Mouse (Mus musculus): ENCODE data around the gene Ttc27. TPM values are rescaled to one million over a fixed set of nuclear protein-coding genes. Genes with fewer than 3 reads are reported as not detected.

The Ttc27 gene
- polyA plus RNA-seq, 1 experiment: 13.6 TPM

- no peak for DNase-seq (ENCODE audit: low read depth)
- TF ChIP-seq POLR2A (IDR thresholded peaks at IDR 0.05; ENCODE audit: borderline replicate concordance, extremely low read depth, insufficient read depth, insufficient read length, poor library complexity, severe bottlenecking) (no peak), CTCF (IDR thresholded peaks at IDR 0.05; ENCODE audit: borderline replicate concordance, extremely low read depth, insufficient read depth, insufficient read length) (no peak)
Measured at GRCm38 (mm10) chr17:74799865-74800264, 82.3 kb downstream of the Ttc27 start.

- DNase-seq (ENCODE audit: low read depth): no peak
- TF ChIP-seq POLR2A (IDR thresholded peaks at IDR 0.05; ENCODE audit: borderline replicate concordance, extremely low read depth, insufficient read depth, insufficient read length, poor library complexity, severe bottlenecking) (no peak), CTCF (IDR thresholded peaks at IDR 0.05; ENCODE audit: borderline replicate concordance, extremely low read depth, insufficient read depth, insufficient read length) (no peak)
Measured at GRCm38 (mm10) chr17:74802765-74803164, 85.2 kb downstream of the Ttc27 start.

GRCm38 (mm10) chr17:74803835-74804234 lies 86.3 kb downstream of the Ttc27 start:
- TF ChIP-seq POLR2A (IDR thresholded peaks at IDR 0.05; ENCODE audit: borderline replicate concordance, extremely low read depth, insufficient read depth, insufficient read length, poor library complexity, severe bottlenecking) (no peak), CTCF (IDR thresholded peaks at IDR 0.05; ENCODE audit: borderline replicate concordance, extremely low read depth, insufficient read depth, insufficient read length) (no peak)

GRCm38 (mm10) chr17:74804321-74804930 lies 86.9 kb downstream of the Ttc27 start:
- DNase-seq (ENCODE audit: low read depth): peak; percentile 31
- TF ChIP-seq POLR2A (IDR thresholded peaks at IDR 0.05; ENCODE audit: borderline replicate concordance, extremely low read depth, insufficient read depth, insufficient read length, poor library complexity, severe bottlenecking): no peak
- no peak for TF ChIP-seq CTCF (IDR thresholded peaks at IDR 0.05; ENCODE audit: borderline replicate concordance, extremely low read depth, insufficient read depth, insufficient read length)

More at GRCm38 (mm10) chr17:74803835-74804234, 86.3 kb downstream of the Ttc27 start:
- DNase-seq (ENCODE audit: low read depth): no peak

GRCm38 (mm10) chr17:74807509-74808248 lies 90.1 kb downstream of the Ttc27 start:
- TF ChIP-seq CTCF (IDR thresholded peaks at IDR 0.05; ENCODE audit: borderline replicate concordance, extremely low read depth, insufficient read depth, insufficient read length): no peak
- TF ChIP-seq POLR2A (IDR thresholded peaks at IDR 0.05; ENCODE audit: borderline replicate concordance, extremely low read depth, insufficient read depth, insufficient read length, poor library complexity, severe bottlenecking): no peak
- DNase-seq (ENCODE audit: low read depth): no peak

GRCm38 (mm10) chr17:74808330-74808729 lies 90.8 kb downstream of the Ttc27 start:
- no peak for TF ChIP-seq POLR2A (IDR thresholded peaks at IDR 0.05; ENCODE audit: borderline replicate concordance, extremely low read depth, insufficient read depth, insufficient read length, poor library complexity, severe bottlenecking)
- no peak for TF ChIP-seq CTCF (IDR thresholded peaks at IDR 0.05; ENCODE audit: borderline replicate concordance, extremely low read depth, insufficient read depth, insufficient read length)

GRCm38 (mm10) chr17:74808901-74809300 lies 91.4 kb downstream of the Ttc27 start:
- no peak for DNase-seq (ENCODE audit: low read depth)
- TF ChIP-seq CTCF (IDR thresholded peaks at IDR 0.05; ENCODE audit: borderline replicate concordance, extremely low read depth, insufficient read depth, insufficient read length) (no peak), POLR2A (IDR thresholded peaks at IDR 0.05; ENCODE audit: borderline replicate concordance, extremely low read depth, insufficient read depth, insufficient read length, poor library complexity, severe bottlenecking) (no peak)

More at GRCm38 (mm10) chr17:74808330-74808729, 90.8 kb downstream of the Ttc27 start:
- DNase-seq (ENCODE audit: low read depth): no peak

GRCm38 (mm10) chr17:74810892-74811625 lies 93.5 kb downstream of the Ttc27 start:
- TF ChIP-seq CTCF (IDR thresholded peaks at IDR 0.05; ENCODE audit: borderline replicate concordance, extremely low read depth, insufficient read depth, insufficient read length): peak; percentile 53; the same call in 1 of the 2 replicates
- no peak for TF ChIP-seq POLR2A (IDR thresholded peaks at IDR 0.05; ENCODE audit: borderline replicate concordance, extremely low read depth, insufficient read depth, insufficient read length, poor library complexity, severe bottlenecking)
- DNase-seq (ENCODE audit: low read depth): peak; percentile 81

- no peak for TF ChIP-seq POLR2A (IDR thresholded peaks at IDR 0.05; ENCODE audit: borderline replicate concordance, extremely low read depth, insufficient read depth, insufficient read length, poor library complexity, severe bottlenecking)
- no peak for TF ChIP-seq CTCF (IDR thresholded peaks at IDR 0.05; ENCODE audit: borderline replicate concordance, extremely low read depth, insufficient read depth, insufficient read length)
- DNase-seq (ENCODE audit: low read depth): no peak
Measured at GRCm38 (mm10) chr17:74819711-74820110, 102.2 kb downstream of the Ttc27 start.

GRCm38 (mm10) chr17:74830851-74831250 lies 113.3 kb downstream of the Ttc27 start:
- no peak for DNase-seq (ENCODE audit: low read depth)
- TF ChIP-seq POLR2A (IDR thresholded peaks at IDR 0.05; ENCODE audit: borderline replicate concordance, extremely low read depth, insufficient read depth, insufficient read length, poor library complexity, severe bottlenecking) (no peak), CTCF (IDR thresholded peaks at IDR 0.05; ENCODE audit: borderline replicate concordance, extremely low read depth, insufficient read depth, insufficient read length) (no peak)

GRCm38 (mm10) chr17:74841721-74842120 lies 124.2 kb downstream of the Ttc27 start:
- TF ChIP-seq POLR2A (IDR thresholded peaks at IDR 0.05; ENCODE audit: borderline replicate concordance, extremely low read depth, insufficient read depth, insufficient read length, poor library complexity, severe bottlenecking) (no peak), CTCF (IDR thresholded peaks at IDR 0.05; ENCODE audit: borderline replicate concordance, extremely low read depth, insufficient read depth, insufficient read length) (no peak)
- no peak for DNase-seq (ENCODE audit: low read depth)
